Mouse (Mus musculus): ENCODE data around the gene Dap. TPM values are rescaled to one million over a fixed set of nuclear protein-coding genes. Genes with fewer than 3 reads are reported as not detected.

Dap gene
- polyA plus RNA-seq, 1 experiment from 2014 or later = 63.4 TPM

DNA sequence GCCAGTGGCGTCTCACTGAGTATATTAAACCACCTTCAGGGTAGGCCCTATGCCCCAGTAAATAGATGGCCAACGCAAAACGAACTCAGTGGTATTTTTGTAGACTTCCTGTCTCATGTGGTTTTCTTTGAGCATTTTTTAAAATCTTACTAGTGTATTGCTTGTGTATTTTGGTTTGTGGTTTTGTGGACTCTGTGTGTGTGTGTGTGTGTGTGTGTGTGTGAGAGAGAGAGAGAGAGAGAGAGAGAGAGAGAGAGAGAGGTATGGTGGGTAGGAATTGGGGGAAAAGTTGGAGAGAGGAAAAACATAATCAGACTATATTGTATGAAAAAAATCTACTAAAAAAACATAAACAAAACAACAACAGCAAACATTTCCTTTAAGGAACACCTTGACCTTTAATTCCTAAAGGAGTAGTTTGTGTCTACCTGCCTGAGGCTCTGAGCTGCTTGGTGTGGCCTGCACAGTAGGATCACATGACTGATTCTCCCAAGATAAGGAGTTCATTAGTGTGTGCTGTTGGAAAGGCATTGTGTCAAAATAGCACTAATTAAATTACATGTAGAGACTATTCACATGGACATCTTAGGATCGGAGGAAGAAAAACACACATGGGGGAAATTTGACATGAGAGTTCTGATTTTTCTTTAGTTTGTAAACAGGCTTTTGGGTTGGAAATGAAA, 1.7 kb downstream of the Dap start:
- Histone ChIP-seq H3K9me3 (ENCODE audit: control insufficient read depth, low read length) (no peaks in the 10 kb centered on the region), H3K4me2 (ENCODE audit: low read length) (peak overlapping the region; percentile 77), H3K36me3 (ENCODE audit: control insufficient read depth, insufficient read depth, low read length) (0 out of 2 replicates have a peak, but pooled peaks cover 3% of the 10 kb centered on the region), H3K4me1 (ENCODE audit: control insufficient read depth in 2 of 2, insufficient read depth in 2 of 2, low read length in 2 of 2) (peaks cover 11 to 13% of the 10 kb centered on the region in 2 experiments; a peak in 3 of 4 replicates), H3K9ac (ENCODE audit: low read length) (peak overlapping the region; percentile 92; the same call in 1 of the 2 replicates), H3K27ac (replicated peaks in 1 of 2; ENCODE audit: control insufficient read depth in 1 of 2, insufficient read depth in 1 of 2, low read depth in 2 of 2, low read length in 2 of 2) (no peak overlapping the region), H3K4me3 (ENCODE audit: control insufficient read depth in 1 of 2, insufficient read depth in 1 of 2, low read depth in 1 of 2, low read length in 2 of 2) (peak overlapping the region in 1 of 2 experiments; percentile 78; a peak in 1 of 4 replicates), H3K27me3 (ENCODE audit: control insufficient read depth, insufficient read depth, low read length) (no peaks in the 10 kb centered on the region)
- no peak for ATAC-seq (ENCODE audit: insufficient number of reproducible peaks, insufficient read depth, low FRiP score, low read depth)
- 87% methylated on average over 4 of the region's 4 CpGs for WGBS

- Histone ChIP-seq H3K9ac (ENCODE audit: low read length) (no peak overlapping the region), H3K36me3 (ENCODE audit: control insufficient read depth, insufficient read depth, low read length) (0 out of 2 replicates have a peak, but pooled peaks cover 3% of the 10 kb centered on the region), H3K4me1 (ENCODE audit: control insufficient read depth in 2 of 2, insufficient read depth in 2 of 2, low read length in 2 of 2) (peaks cover 11 to 13% of the 10 kb centered on the region in 2 experiments; a peak in 3 of 4 replicates), H3K4me2 (ENCODE audit: low read length) (no peak overlapping the region; the same call in 1 of the 2 replicates), H3K27ac (replicated peaks in 1 of 2; ENCODE audit: control insufficient read depth in 1 of 2, insufficient read depth in 1 of 2, low read depth in 2 of 2, low read length in 2 of 2) (no peak overlapping the region), H3K27me3 (ENCODE audit: control insufficient read depth, insufficient read depth, low read length) (no peaks in the 10 kb centered on the region), H3K9me3 (ENCODE audit: control insufficient read depth, low read length) (no peaks in the 10 kb centered on the region), H3K4me3 (ENCODE audit: control insufficient read depth in 1 of 2, insufficient read depth in 1 of 2, low read depth in 1 of 2, low read length in 2 of 2) (no peak overlapping the region)
- ATAC-seq (ENCODE audit: insufficient number of reproducible peaks, insufficient read depth, low FRiP score, low read depth) = no peak
- WGBS = 76% methylated on average over 6 of the region's 6 CpGs
Measured at GRCm38 (mm10) chr15:31226464-31226863, 2.4 kb downstream of the Dap start.

DNA sequence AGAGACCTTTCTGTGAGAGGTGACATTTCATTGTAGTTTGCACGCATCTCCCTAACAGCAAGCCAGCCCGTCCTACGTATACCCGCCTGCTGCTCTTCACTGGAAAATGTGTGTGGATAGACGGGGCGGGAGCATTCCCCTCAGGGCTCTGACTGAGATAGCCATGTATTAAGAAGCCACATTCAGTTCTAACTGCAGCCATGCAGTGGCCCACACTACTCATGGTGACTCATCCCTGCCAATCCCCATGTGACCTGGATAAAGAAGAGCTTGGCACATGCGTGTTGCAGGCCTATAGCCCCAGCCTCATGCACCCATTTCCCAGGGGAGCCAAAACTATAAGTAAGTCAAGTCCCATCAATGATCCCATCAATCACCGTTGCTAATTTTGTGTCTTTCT, 3.7 kb downstream of the Dap start:
- peaks cover 11 to 13% of the 10 kb centered on the region in 2 experiments; a peak in 3 of 4 replicates for H3K4me1 ChIP-seq (ENCODE audit: control insufficient read depth in 2 of 2, insufficient read depth in 2 of 2, low read length in 2 of 2)
- H3K27ac ChIP-seq (replicated peaks in 1 of 2; ENCODE audit: control insufficient read depth in 1 of 2, insufficient read depth in 1 of 2, low read depth in 2 of 2, low read length in 2 of 2) = no peak overlapping the region
- no peaks in the 10 kb centered on the region for H3K27me3 ChIP-seq (ENCODE audit: control insufficient read depth, insufficient read depth, low read length)
- H3K4me2 ChIP-seq (ENCODE audit: low read length) = no peak overlapping the region
- WGBS = 76% methylated on average over 8 of the region's 8 CpGs
- H3K9me3 ChIP-seq (ENCODE audit: control insufficient read depth, low read length) = no peaks in the 10 kb centered on the region
- 0 out of 2 replicates have a peak, but pooled peaks cover 3% of the 10 kb centered on the region for H3K36me3 ChIP-seq (ENCODE audit: control insufficient read depth, insufficient read depth, low read length)
- no peak overlapping the region for H3K9ac ChIP-seq (ENCODE audit: low read length)
- ATAC-seq (ENCODE audit: insufficient number of reproducible peaks, insufficient read depth, low FRiP score, low read depth) = no peak
- no peak overlapping the region for H3K4me3 ChIP-seq (ENCODE audit: control insufficient read depth in 1 of 2, insufficient read depth in 1 of 2, low read depth in 1 of 2, low read length in 2 of 2)

- Histone ChIP-seq H3K4me2 (ENCODE audit: low read length) (no peak overlapping the region), H3K4me1 (ENCODE audit: control insufficient read depth in 2 of 2, insufficient read depth in 2 of 2, low read length in 2 of 2) (peaks cover 14 to 19% of the 10 kb centered on the region in 2 experiments), H3K9me3 (ENCODE audit: control insufficient read depth, low read length) (no peaks in the 10 kb centered on the region), H3K27me3 (ENCODE audit: control insufficient read depth, insufficient read depth, low read length) (no peaks in the 10 kb centered on the region), H3K9ac (ENCODE audit: low read length) (no peak overlapping the region), H3K4me3 (ENCODE audit: control insufficient read depth in 1 of 2, insufficient read depth in 1 of 2, low read depth in 1 of 2, low read length in 2 of 2) (no peak overlapping the region), H3K36me3 (ENCODE audit: control insufficient read depth, insufficient read depth, low read length) (peaks cover 24% of the 10 kb centered on the region; the same call in 1 of the 2 replicates), H3K27ac (replicated peaks in 1 of 2; ENCODE audit: control insufficient read depth in 1 of 2, insufficient read depth in 1 of 2, low read depth in 2 of 2, low read length in 2 of 2) (no peak overlapping the region)
- WGBS = 95% methylated on average over 1 of the region's 1 CpGs
- no peak for ATAC-seq (ENCODE audit: insufficient number of reproducible peaks, insufficient read depth, low FRiP score, low read depth)
Measured at GRCm38 (mm10) chr15:31233006-31233405, 8.9 kb downstream of the Dap start.

DNA sequence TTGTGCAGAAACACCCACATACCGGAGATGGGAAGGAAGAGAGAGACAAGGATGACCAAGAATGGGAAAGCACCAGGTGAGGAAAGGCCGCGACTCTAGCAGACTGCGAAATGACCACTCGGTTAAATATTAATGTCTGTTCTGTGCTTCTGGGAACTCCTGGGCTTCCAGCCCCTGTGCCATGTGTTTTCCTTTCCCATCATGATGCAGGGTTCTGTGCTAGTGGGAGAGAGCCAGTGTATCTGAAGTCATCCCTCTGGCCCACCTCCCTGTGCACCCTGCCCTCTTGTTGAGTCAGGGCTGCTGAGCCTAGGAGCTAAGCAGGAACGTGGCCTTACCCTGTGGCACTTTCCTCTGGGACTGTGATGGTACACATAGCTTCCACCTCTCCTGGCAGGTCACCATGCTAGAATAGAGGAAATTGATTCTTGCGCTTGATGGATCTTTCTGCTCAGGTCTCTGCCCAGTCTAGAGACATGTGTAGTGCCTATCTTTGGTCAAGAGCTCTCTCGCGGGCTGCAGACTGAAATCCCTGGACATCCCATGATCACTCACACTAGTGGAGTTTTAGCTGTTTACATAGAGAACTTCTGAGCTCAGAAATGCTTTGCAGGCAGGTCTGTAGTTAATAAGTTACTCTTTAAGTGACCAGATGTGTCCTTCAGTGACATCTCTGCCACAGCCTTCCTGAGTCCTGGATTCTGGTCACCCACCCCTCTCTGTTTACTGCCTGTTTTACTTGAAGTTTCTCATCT, 11.9 kb downstream of the Dap start:
- WGBS = 92% methylated on average over 9 of the region's 9 CpGs
- ATAC-seq (ENCODE audit: insufficient number of reproducible peaks, insufficient read depth, low FRiP score, low read depth) = no peak
- Histone ChIP-seq H3K9me3 (ENCODE audit: control insufficient read depth, low read length) (no peaks in the 10 kb centered on the region), H3K27ac (replicated peaks in 1 of 2; ENCODE audit: control insufficient read depth in 1 of 2, insufficient read depth in 1 of 2, low read depth in 2 of 2, low read length in 2 of 2) (no peak overlapping the region), H3K4me2 (ENCODE audit: low read length) (no peak overlapping the region), H3K36me3 (ENCODE audit: control insufficient read depth, insufficient read depth, low read length) (peaks cover 25% of the 10 kb centered on the region; the same call in 1 of the 2 replicates), H3K27me3 (ENCODE audit: control insufficient read depth, insufficient read depth, low read length) (no peaks in the 10 kb centered on the region), H3K4me1 (ENCODE audit: control insufficient read depth in 2 of 2, insufficient read depth in 2 of 2, low read length in 2 of 2) (peaks cover 13 to 21% of the 10 kb centered on the region in 2 experiments), H3K4me3 (ENCODE audit: control insufficient read depth in 1 of 2, insufficient read depth in 1 of 2, low read depth in 1 of 2, low read length in 2 of 2) (no peak overlapping the region), H3K9ac (ENCODE audit: low read length) (no peak overlapping the region)

DNA sequence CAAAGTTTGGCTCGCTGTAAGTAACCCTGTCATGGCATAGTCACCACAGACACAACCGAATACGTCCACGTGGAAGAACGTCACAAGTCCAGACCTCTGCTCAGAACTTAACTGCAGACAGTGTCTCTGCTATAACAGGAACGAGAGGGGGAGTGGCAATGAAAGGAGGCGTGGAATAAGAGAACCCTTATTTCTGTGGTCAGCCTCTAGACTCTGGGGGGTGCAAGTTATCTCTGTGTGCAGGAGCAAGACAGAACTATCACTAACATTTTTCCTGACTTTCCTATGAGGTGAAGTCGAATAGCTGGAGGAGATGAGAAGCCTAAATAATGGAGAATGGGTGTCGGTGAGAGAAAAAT, 12.4 kb downstream of the Dap start:
- Histone ChIP-seq H3K4me1 (ENCODE audit: control insufficient read depth in 2 of 2, insufficient read depth in 2 of 2, low read length in 2 of 2) (peaks cover 13 to 21% of the 10 kb centered on the region in 2 experiments), H3K9ac (ENCODE audit: low read length) (no peak overlapping the region), H3K27me3 (ENCODE audit: control insufficient read depth, insufficient read depth, low read length) (no peaks in the 10 kb centered on the region), H3K36me3 (ENCODE audit: control insufficient read depth, insufficient read depth, low read length) (peaks cover 25% of the 10 kb centered on the region; the same call in 1 of the 2 replicates), H3K4me2 (ENCODE audit: low read length) (no peak overlapping the region), H3K27ac (replicated peaks in 1 of 2; ENCODE audit: control insufficient read depth in 1 of 2, insufficient read depth in 1 of 2, low read depth in 2 of 2, low read length in 2 of 2) (no peak overlapping the region), H3K4me3 (ENCODE audit: control insufficient read depth in 1 of 2, insufficient read depth in 1 of 2, low read depth in 1 of 2, low read length in 2 of 2) (no peak overlapping the region), H3K9me3 (ENCODE audit: control insufficient read depth, low read length) (no peaks in the 10 kb centered on the region)
- no peak for ATAC-seq (ENCODE audit: insufficient number of reproducible peaks, insufficient read depth, low FRiP score, low read depth)
- WGBS = 89% methylated on average over 9 of the region's 9 CpGs

- H3K36me3 ChIP-seq (ENCODE audit: control insufficient read depth, insufficient read depth, low read length) = peaks cover 25% of the 10 kb centered on the region; the same call in 1 of the 2 replicates
- ATAC-seq (ENCODE audit: insufficient number of reproducible peaks, insufficient read depth, low FRiP score, low read depth) = peak; percentile 48; the same call in 1 of the 2 replicates
- H3K27me3 ChIP-seq (ENCODE audit: control insufficient read depth, insufficient read depth, low read length) = no peaks in the 10 kb centered on the region
- H3K27ac ChIP-seq (replicated peaks in 1 of 2; ENCODE audit: control insufficient read depth in 1 of 2, insufficient read depth in 1 of 2, low read depth in 2 of 2, low read length in 2 of 2) = peak overlapping the region; percentile 45 to 76
- H3K4me2 ChIP-seq (ENCODE audit: low read length) = peak overlapping the region; percentile 28
- H3K9me3 ChIP-seq (ENCODE audit: control insufficient read depth, low read length) = no peaks in the 10 kb centered on the region
- WGBS = 13% methylated on average over 11 of the region's 11 CpGs
- H3K9ac ChIP-seq (ENCODE audit: low read length) = peak overlapping the region; percentile 52
- H3K4me1 ChIP-seq (ENCODE audit: control insufficient read depth in 2 of 2, insufficient read depth in 2 of 2, low read length in 2 of 2) = peaks cover 13 to 21% of the 10 kb centered on the region in 2 experiments
- no peak overlapping the region for H3K4me3 ChIP-seq (ENCODE audit: control insufficient read depth in 1 of 2, insufficient read depth in 1 of 2, low read depth in 1 of 2, low read length in 2 of 2)
Measured at GRCm38 (mm10) chr15:31237368-31237767, 13.3 kb downstream of the Dap start.

Data from heart, embryonic 14.5 days (tissue).